Mouse (Mus musculus): ENCODE data around the gene Prrg2. TPM values are rescaled to one million over a fixed set of nuclear protein-coding genes. Genes with fewer than 3 reads are reported as not detected.
"Not testable (repeated sequence)": the region's sequence is repeated elsewhere in the genome, so short reads cannot be mapped to it uniquely, and the experiment has no call there.

The Prrg2 gene
- polyA plus RNA-seq, 1 experiment from 2014 or later: 10.5 TPM

- Histone ChIP-seq H3K27ac (ENCODE audit: low read length) (peak overlapping the region; percentile 65), H3K27me3 (ENCODE audit: control insufficient read depth, insufficient read depth, low read depth, low read length) (no peaks in the 10 kb centered on the region), H3K36me3 (ENCODE audit: control insufficient read depth, insufficient read depth) (no peaks in the 10 kb centered on the region), H3K9ac (ENCODE audit: low read depth, low read length) (peak overlapping the region; percentile 34; the same call in 1 of the 2 replicates), H3K4me1 (ENCODE audit: control insufficient read depth, low read depth, low read length) (peaks cover 8% of the 10 kb centered on the region), H3K4me2 (ENCODE audit: low read depth, low read length) (peak overlapping the region; percentile 34), H3K9me3 (replicated peaks; ENCODE audit: control insufficient read depth, low read length) (no peaks in the 10 kb centered on the region), H3K4me3 (ENCODE audit: low read depth, low read length) (peak overlapping the region; percentile 36)
- 0 out of 2 replicates have a peak, but pooled peaks have one; percentile 20 for ATAC-seq (ENCODE audit: low read depth)
- 61% methylated on average over 9 of the region's 9 CpGs for WGBS (ENCODE audit: insufficient replicate concordance)
Measured at GRCm38 (mm10) chr7:45102940-45103585, 40.6 kb upstream of the Prrg2 start.

GRCm38 (mm10) chr7:45102441-45102840, 40.0 kb upstream of the Prrg2 start:
- H3K9ac ChIP-seq (ENCODE audit: low read depth, low read length): no peak overlapping the region; the same call in 1 of the 2 replicates
- no peak for ATAC-seq (ENCODE audit: low read depth)

GRCm38 (mm10) chr7:45100046-45100445, 37.6 kb upstream of the Prrg2 start:
- 85% methylated on average over 6 of the region's 6 CpGs for WGBS (ENCODE audit: insufficient replicate concordance)
- H3K4me2 ChIP-seq (ENCODE audit: low read depth, low read length): no peak overlapping the region
- no peaks in the 10 kb centered on the region for H3K36me3 ChIP-seq (ENCODE audit: control insufficient read depth, insufficient read depth)
- no peak for ATAC-seq (ENCODE audit: low read depth)
- no peak overlapping the region for H3K27ac ChIP-seq (ENCODE audit: low read length)
- H3K9ac ChIP-seq (ENCODE audit: low read depth, low read length): no peak overlapping the region
- H3K27me3 ChIP-seq (ENCODE audit: control insufficient read depth, insufficient read depth, low read depth, low read length): no peaks in the 10 kb centered on the region
- H3K4me3 ChIP-seq (ENCODE audit: low read depth, low read length): no peak overlapping the region
- peaks cover 8% of the 10 kb centered on the region for H3K4me1 ChIP-seq (ENCODE audit: control insufficient read depth, low read depth, low read length)
- no peaks in the 10 kb centered on the region for H3K9me3 ChIP-seq (replicated peaks; ENCODE audit: control insufficient read depth, low read length)

More at GRCm38 (mm10) chr7:45102441-45102840, 40.0 kb upstream of the Prrg2 start:
- WGBS (ENCODE audit: insufficient replicate concordance): 49% methylated on average over 11 of the region's 11 CpGs
- Histone ChIP-seq H3K36me3 (ENCODE audit: control insufficient read depth, insufficient read depth) (no peaks in the 10 kb centered on the region), H3K27me3 (ENCODE audit: control insufficient read depth, insufficient read depth, low read depth, low read length) (no peaks in the 10 kb centered on the region), H3K27ac (ENCODE audit: low read length) (no peak overlapping the region), H3K4me2 (ENCODE audit: low read depth, low read length) (peak overlapping the region; percentile 34), H3K4me3 (ENCODE audit: low read depth, low read length) (peak overlapping the region; percentile 36), H3K4me1 (ENCODE audit: control insufficient read depth, low read depth, low read length) (peaks cover 8% of the 10 kb centered on the region), H3K9me3 (replicated peaks; ENCODE audit: control insufficient read depth, low read length) (no peaks in the 10 kb centered on the region)

- H3K4me3 ChIP-seq (ENCODE audit: low read depth, low read length): no peak overlapping the region
- no peak overlapping the region for H3K9ac ChIP-seq (ENCODE audit: low read depth, low read length)
- H3K4me2 ChIP-seq (ENCODE audit: low read depth, low read length): no peak overlapping the region
- no peak for ATAC-seq (ENCODE audit: low read depth)
- H3K27me3 ChIP-seq (ENCODE audit: control insufficient read depth, insufficient read depth, low read depth, low read length): no peaks in the 10 kb centered on the region
- H3K27ac ChIP-seq (ENCODE audit: low read length): no peak overlapping the region
- no peaks in the 10 kb centered on the region for H3K36me3 ChIP-seq (ENCODE audit: control insufficient read depth, insufficient read depth)
- 72% methylated on average over 8 of the region's 8 CpGs for WGBS (ENCODE audit: insufficient replicate concordance)
- no peaks in the 10 kb centered on the region for H3K9me3 ChIP-seq (replicated peaks; ENCODE audit: control insufficient read depth, low read length)
- H3K4me1 ChIP-seq (ENCODE audit: control insufficient read depth, low read depth, low read length): peaks cover 4% of the 10 kb centered on the region
Measured at GRCm38 (mm10) chr7:45098541-45099240, 36.2 kb upstream of the Prrg2 start.

GRCm38 (mm10) chr7:45097479-45097878, 35.0 kb upstream of the Prrg2 start:
- Histone ChIP-seq H3K9ac (ENCODE audit: low read depth, low read length) (no peak overlapping the region), H3K4me3 (ENCODE audit: low read depth, low read length) (no peak overlapping the region), H3K4me1 (ENCODE audit: control insufficient read depth, low read depth, low read length) (peaks cover 11% of the 10 kb centered on the region), H3K4me2 (ENCODE audit: low read depth, low read length) (no peak overlapping the region), H3K9me3 (replicated peaks; ENCODE audit: control insufficient read depth, low read length) (no peaks in the 10 kb centered on the region), H3K27ac (ENCODE audit: low read length) (peak overlapping the region; percentile 63), H3K27me3 (ENCODE audit: control insufficient read depth, insufficient read depth, low read depth, low read length) (no peaks in the 10 kb centered on the region), H3K36me3 (ENCODE audit: control insufficient read depth, insufficient read depth) (no peaks in the 10 kb centered on the region)
- WGBS (ENCODE audit: insufficient replicate concordance): 14% methylated on average over 6 of the region's 6 CpGs
- peak; percentile 67 for ATAC-seq (ENCODE audit: low read depth)

GRCm38 (mm10) chr7:45095965-45096364, 33.5 kb upstream of the Prrg2 start:
- H3K27ac ChIP-seq (ENCODE audit: low read length); H3K4me3 ChIP-seq (ENCODE audit: low read depth, low read length); H3K9ac ChIP-seq (ENCODE audit: low read depth, low read length); H3K27me3 ChIP-seq (ENCODE audit: control insufficient read depth, insufficient read depth, low read depth, low read length); H3K4me2 ChIP-seq (ENCODE audit: low read depth, low read length); ATAC-seq (ENCODE audit: low read depth); H3K9me3 ChIP-seq (replicated peaks; ENCODE audit: control insufficient read depth, low read length); H3K36me3 ChIP-seq (ENCODE audit: control insufficient read depth, insufficient read depth): not testable (repeated sequence)
- 76% methylated on average over 14 of the region's 14 CpGs for WGBS (ENCODE audit: insufficient replicate concordance)
- H3K4me1 ChIP-seq (ENCODE audit: control insufficient read depth, low read depth, low read length): peaks cover 21% of the 10 kb centered on the region

- Histone ChIP-seq H3K9me3 (replicated peaks; ENCODE audit: control insufficient read depth, low read length) (no peaks in the 10 kb centered on the region), H3K4me3 (ENCODE audit: low read depth, low read length) (no peak overlapping the region), H3K4me2 (ENCODE audit: low read depth, low read length) (no peak overlapping the region), H3K4me1 (ENCODE audit: control insufficient read depth, low read depth, low read length) (peaks cover 27% of the 10 kb centered on the region), H3K27ac (ENCODE audit: low read length) (no peak overlapping the region), H3K27me3 (ENCODE audit: control insufficient read depth, insufficient read depth, low read depth, low read length) (no peaks in the 10 kb centered on the region), H3K36me3 (ENCODE audit: control insufficient read depth, insufficient read depth) (no peaks in the 10 kb centered on the region), H3K9ac (ENCODE audit: low read depth, low read length) (no peak overlapping the region)
- ATAC-seq (ENCODE audit: low read depth): no peak
- WGBS (ENCODE audit: insufficient replicate concordance): 54% methylated on average over 6 of the region's 6 CpGs
Measured at GRCm38 (mm10) chr7:45095367-45095766, 32.9 kb upstream of the Prrg2 start.

- Histone ChIP-seq H3K9ac (ENCODE audit: low read depth, low read length) (no peak overlapping the region), H3K9me3 (replicated peaks; ENCODE audit: control insufficient read depth, low read length) (no peaks in the 10 kb centered on the region), H3K4me2 (ENCODE audit: low read depth, low read length) (no peak overlapping the region), H3K4me3 (ENCODE audit: low read depth, low read length) (no peak overlapping the region), H3K27ac (ENCODE audit: low read length) (no peak overlapping the region), H3K4me1 (ENCODE audit: control insufficient read depth, low read depth, low read length) (peaks cover 29% of the 10 kb centered on the region), H3K27me3 (ENCODE audit: control insufficient read depth, insufficient read depth, low read depth, low read length) (no peaks in the 10 kb centered on the region), H3K36me3 (ENCODE audit: control insufficient read depth, insufficient read depth) (no peaks in the 10 kb centered on the region)
- 51% methylated on average over 7 of the region's 7 CpGs for WGBS (ENCODE audit: insufficient replicate concordance)
- no peak for ATAC-seq (ENCODE audit: low read depth)
Measured at GRCm38 (mm10) chr7:45094121-45094520, 31.6 kb upstream of the Prrg2 start.

- Histone ChIP-seq H3K36me3 (ENCODE audit: control insufficient read depth, insufficient read depth) (no peaks in the 10 kb centered on the region), H3K4me2 (ENCODE audit: low read depth, low read length) (no peak overlapping the region), H3K9me3 (replicated peaks; ENCODE audit: control insufficient read depth, low read length) (no peaks in the 10 kb centered on the region), H3K4me1 (ENCODE audit: control insufficient read depth, low read depth, low read length) (peaks cover 29% of the 10 kb centered on the region), H3K4me3 (ENCODE audit: low read depth, low read length) (no peak overlapping the region), H3K27me3 (ENCODE audit: control insufficient read depth, insufficient read depth, low read depth, low read length) (no peaks in the 10 kb centered on the region), H3K9ac (ENCODE audit: low read depth, low read length) (no peak overlapping the region), H3K27ac (ENCODE audit: low read length) (no peak overlapping the region)
- WGBS (ENCODE audit: insufficient replicate concordance): 24% methylated on average over 18 of the region's 18 CpGs
- ATAC-seq (ENCODE audit: low read depth): no peak
Measured at GRCm38 (mm10) chr7:45093516-45093905, 31.0 kb upstream of the Prrg2 start.
